Mouse (Mus musculus) embryonic facial prominence, embryonic 10.5 days (tissue): ENCODE results near the gene Pik3r2. TPM values are rescaled to one million over a fixed set of nuclear protein-coding genes. Genes with fewer than 3 reads are reported as not detected.

Experiments used
- DNase-seq: peaks from one replicate; pipeline ENCODE4 v3.0.0-alpha.2; 2017; ENCODE audit warnings: low spot score
- H3K27ac ChIP-seq: fragments of 300-500 bp; sonication (generic); replicated peaks from 2 replicates; pipeline ENCODE4 v1.5.1; 2016; ENCODE audit warnings: mild to moderate bottlenecking
- H3K27me3 ChIP-seq: fragments of 300-500 bp; sonication (generic); replicated peaks from 2 replicates; pipeline ENCODE4 v1.6.1; 2016; ENCODE audit warnings: low read depth, mild to moderate bottlenecking; ENCODE audit not compliant: poor library complexity, severe bottlenecking
- H3K36me3 ChIP-seq: fragments of 300-500 bp; sonication (generic); replicated peaks from 2 replicates; pipeline ENCODE4 v1.6.1; 2016; ENCODE audit warnings: mild to moderate bottlenecking, moderate library complexity
- H3K4me1 ChIP-seq: fragments of 300-500 bp; sonication (generic); 2 replicates; pipeline ENCODE4 v1.6.1; 2016
- H3K4me3 ChIP-seq: fragments of 300-500 bp; sonication (generic); 2 replicates; pipeline ENCODE4 v1.5.1; 2016; ENCODE audit warnings: mild to moderate bottlenecking, moderate library complexity
- H3K9me3 ChIP-seq: fragments of 300-500 bp; sonication (generic); 2 replicates; pipeline ENCODE4 v1.6.1; 2016; ENCODE audit warnings: mild to moderate bottlenecking
- WGBS: fragments of 180-500 bp; shearing (Covaris S2); methylation state at CpG from one replicate; pipeline ENCODE4 v1.1.7; 2016; 5-methylcytosine and 5-hydroxymethylcytosine counted together
- polyA plus RNA-seq: library from polyadenylated mRNA; unstranded; fragments of >200 nt; fragmentation: Nextera tagmentation; extraction: Ambion mirVana; gene quantifications from 2 replicates; pipeline ENCODE4 v1.2.1, GENCODE M21; 2016

Gene Pik3r2
- polyA plus RNA-seq, 1 experiment from 2014 or later, result 79.2 TPM

DNA sequence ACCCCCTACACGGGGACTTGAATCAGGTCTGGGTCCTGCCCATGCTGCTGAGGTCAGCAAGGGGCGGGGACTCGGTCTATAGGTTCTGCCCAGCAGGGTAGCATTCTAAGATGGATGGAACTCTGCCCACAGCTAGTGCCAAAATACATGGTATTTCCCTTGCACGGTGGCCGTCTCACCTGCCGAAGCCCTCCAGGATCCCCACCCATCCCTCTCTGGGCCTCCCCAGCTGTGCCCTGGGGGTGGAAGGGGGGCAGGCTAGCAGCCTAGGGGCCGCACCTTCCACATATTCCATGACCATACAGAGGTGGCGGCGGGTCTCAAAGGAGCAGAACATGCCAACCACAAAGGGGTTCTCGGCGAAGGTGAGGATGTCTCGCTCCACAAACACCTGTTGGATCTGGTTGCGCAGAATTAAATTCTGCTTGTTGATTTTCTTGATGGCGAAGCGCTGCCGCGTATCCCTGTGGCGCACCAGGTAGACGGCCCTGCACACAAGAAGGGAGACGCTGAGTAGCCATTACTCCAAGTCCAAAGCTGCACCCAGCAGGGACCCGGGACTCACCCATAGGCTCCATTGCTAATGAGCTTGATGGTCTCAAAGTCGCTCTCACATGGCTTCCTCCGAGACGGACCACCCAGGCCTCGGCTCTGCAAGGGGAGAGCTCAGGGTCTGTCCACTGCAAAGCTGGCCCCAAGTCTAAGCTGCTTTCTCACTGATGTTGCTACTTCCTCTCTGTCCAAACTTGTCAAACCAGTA lies 10.0 kb upstream of the Pik3r2 start:
- Histone ChIP-seq H3K9me3 (no peaks in the 10 kb centered on the region), H3K27me3 (peaks cover 33% of the 10 kb centered on the region), H3K27ac (no peak overlapping the region), H3K4me3 (no peak overlapping the region), H3K36me3 (peaks cover 82% of the 10 kb centered on the region), H3K4me1 (peaks cover 45% of the 10 kb centered on the region)
- 87% methylated on average over 25 of the region's 25 CpGs for WGBS
- DNase-seq, result no peak

- Histone ChIP-seq H3K27me3 (no peaks in the 10 kb centered on the region), H3K27ac (no peak overlapping the region), H3K9me3 (no peaks in the 10 kb centered on the region), H3K36me3 (peaks cover 74% of the 10 kb centered on the region), H3K4me1 (peaks cover 23% of the 10 kb centered on the region), H3K4me3 (0 out of 2 replicates have a peak overlapping the region, but pooled peaks have one; percentile 12)
- WGBS, result 87% methylated on average over 11 of the region's 11 CpGs
- no peak for DNase-seq
Observed at GRCm38 (mm10) chr8:70780093-70780492, 3.6 kb upstream of the Pik3r2 start.

GRCm38 (mm10) chr8:70775851-70776495 lies 540 bp downstream of the Pik3r2 start:
- Histone ChIP-seq H3K36me3 (peaks cover 75% of the 10 kb centered on the region), H3K4me1 (peaks cover 42% of the 10 kb centered on the region), H3K4me3 (peak overlapping the region; percentile 82), H3K27me3 (no peaks in the 10 kb centered on the region), H3K9me3 (no peaks in the 10 kb centered on the region), H3K27ac (peak overlapping the region; percentile 96)
- WGBS, result 3% methylated on average over 34 of the region's 34 CpGs
- no peak for DNase-seq

GRCm38 (mm10) chr8:70775227-70775626 lies 1.3 kb downstream of the Pik3r2 start:
- Histone ChIP-seq H3K27ac (peak overlapping the region; percentile 96; the same call in 1 of the 2 replicates), H3K4me3 (peak overlapping the region; percentile 82), H3K4me1 (peaks cover 42% of the 10 kb centered on the region), H3K9me3 (no peaks in the 10 kb centered on the region), H3K36me3 (peaks cover 75% of the 10 kb centered on the region), H3K27me3 (no peaks in the 10 kb centered on the region)
- 92% methylated on average over 5 of the region's 5 CpGs for WGBS
- no peak for DNase-seq

DNA sequence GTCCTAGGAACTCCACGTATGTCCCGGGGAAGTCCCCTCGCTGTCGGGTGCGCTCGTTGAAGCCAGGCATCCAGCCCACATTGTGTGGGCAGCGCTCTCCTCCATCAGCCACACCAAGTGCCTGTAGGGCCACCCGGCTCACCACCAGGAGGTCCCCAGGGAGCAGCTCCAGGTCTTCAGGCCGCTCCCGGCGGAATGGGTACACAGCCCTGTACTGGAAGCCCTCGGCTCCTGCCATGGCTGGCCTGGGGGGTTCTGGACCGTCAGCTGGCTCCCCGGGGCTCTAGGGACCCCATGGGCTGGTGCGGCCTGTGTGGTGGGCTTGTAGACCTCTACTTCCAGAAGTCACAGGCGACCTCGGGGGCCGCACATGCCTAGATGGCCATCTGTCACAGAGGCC lies 1.8 kb downstream of the Pik3r2 start:
- Histone ChIP-seq H3K4me3 (peak overlapping the region; percentile 82), H3K9me3 (no peaks in the 10 kb centered on the region), H3K27me3 (no peaks in the 10 kb centered on the region), H3K27ac (no peak overlapping the region), H3K4me1 (peaks cover 43% of the 10 kb centered on the region), H3K36me3 (peaks cover 75% of the 10 kb centered on the region)
- WGBS, result 95% methylated on average over 18 of the region's 18 CpGs
- no peak for DNase-seq

- H3K36me3 ChIP-seq, result peaks cover 75% of the 10 kb centered on the region
Observed at GRCm38 (mm10) chr8:70773833-70774232, 2.7 kb downstream of the Pik3r2 start.

DNA sequence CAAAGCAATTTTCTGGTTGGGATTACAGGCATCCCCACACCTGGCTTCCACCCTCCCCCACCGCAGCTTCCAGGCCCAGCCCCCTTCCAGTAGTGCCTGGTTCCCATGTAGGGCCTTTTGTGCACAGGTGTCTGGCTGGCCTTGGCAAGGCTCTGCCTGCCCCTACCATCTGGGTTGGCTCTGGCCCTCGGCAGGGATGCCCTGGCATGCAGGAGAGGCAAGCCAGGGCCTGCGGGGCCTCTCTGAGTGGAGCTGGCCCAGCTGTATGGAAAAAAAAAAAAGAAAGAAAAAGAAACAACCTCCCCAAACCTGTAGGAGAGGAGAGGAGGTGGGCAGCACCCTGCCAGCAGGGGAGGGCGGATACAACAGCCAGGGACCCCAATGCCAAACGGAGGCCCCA lies 3.1 kb downstream of the Pik3r2 start:
- Histone ChIP-seq H3K36me3 (peaks cover 75% of the 10 kb centered on the region), H3K9me3 (no peaks in the 10 kb centered on the region), H3K4me1 (peaks cover 47% of the 10 kb centered on the region), H3K27ac (no peak overlapping the region), H3K27me3 (no peaks in the 10 kb centered on the region), H3K4me3 (peak overlapping the region; percentile 25; the same call in 1 of the 2 replicates)
- no peak for DNase-seq
- 89% methylated on average over 5 of the region's 5 CpGs for WGBS

More at GRCm38 (mm10) chr8:70773833-70774232, 2.7 kb downstream of the Pik3r2 start:
- Histone ChIP-seq H3K27ac (no peak overlapping the region), H3K4me3 (peak overlapping the region; percentile 25; the same call in 1 of the 2 replicates), H3K27me3 (no peaks in the 10 kb centered on the region), H3K9me3 (no peaks in the 10 kb centered on the region), H3K4me1 (peaks cover 51% of the 10 kb centered on the region)
- DNase-seq, result no peak
- WGBS, result 85% methylated on average over 9 of the region's 9 CpGs

GRCm38 (mm10) chr8:70772890-70773289 lies 3.6 kb downstream of the Pik3r2 start:
- Histone ChIP-seq H3K9me3 (no peaks in the 10 kb centered on the region), H3K4me1 (peaks cover 42% of the 10 kb centered on the region), H3K36me3 (peaks cover 75% of the 10 kb centered on the region), H3K27ac (no peak overlapping the region), H3K4me3 (no peak overlapping the region), H3K27me3 (0 out of 2 replicates have a peak, but pooled peaks cover 3% of the 10 kb centered on the region)
- 91% methylated on average over 9 of the region's 9 CpGs for WGBS
- DNase-seq, result no peak

GRCm38 (mm10) chr8:70772075-70772474 lies 4.4 kb downstream of the Pik3r2 start:
- Histone ChIP-seq H3K9me3 (no peaks in the 10 kb centered on the region), H3K4me1 (peaks cover 46% of the 10 kb centered on the region), H3K27me3 (0 out of 2 replicates have a peak, but pooled peaks cover 6% of the 10 kb centered on the region), H3K27ac (no peak overlapping the region), H3K36me3 (peaks cover 81% of the 10 kb centered on the region), H3K4me3 (no peak overlapping the region)
- DNase-seq, result no peak
- WGBS, result 95% methylated on average over 13 of the region's 13 CpGs

- no peak for DNase-seq
- Histone ChIP-seq H3K9me3 (no peaks in the 10 kb centered on the region), H3K4me3 (no peak overlapping the region), H3K27me3 (0 out of 2 replicates have a peak, but pooled peaks cover 6% of the 10 kb centered on the region), H3K4me1 (peaks cover 55% of the 10 kb centered on the region), H3K36me3 (peaks cover 81% of the 10 kb centered on the region), H3K27ac (no peak overlapping the region)
- 91% methylated on average over 7 of the region's 7 CpGs for WGBS
Observed at GRCm38 (mm10) chr8:70771217-70771616, 5.3 kb downstream of the Pik3r2 start.

GRCm38 (mm10) chr8:70770748-70771147 lies 5.8 kb downstream of the Pik3r2 start:
- peaks cover 9% of the 10 kb centered on the region for H3K27me3 ChIP-seq
- no peak overlapping the region for H3K27ac ChIP-seq
- peaks cover 81% of the 10 kb centered on the region for H3K36me3 ChIP-seq
- no peaks in the 10 kb centered on the region for H3K9me3 ChIP-seq
- WGBS, result 95% methylated on average over 13 of the region's 13 CpGs
- DNase-seq, result no peak
- H3K4me3 ChIP-seq, result 0 out of 2 replicates have a peak overlapping the region, but pooled peaks have one; percentile 4
- H3K4me1 ChIP-seq, result peaks cover 56% of the 10 kb centered on the region

GRCm38 (mm10) chr8:70769858-70770257 lies 6.7 kb downstream of the Pik3r2 start:
- H3K27ac ChIP-seq, result no peak overlapping the region
- H3K36me3 ChIP-seq, result peaks cover 75% of the 10 kb centered on the region
- WGBS, result 73% methylated on average over 12 of the region's 12 CpGs
- H3K4me3 ChIP-seq, result peak overlapping the region; percentile 17; the same call in 1 of the 2 replicates
- H3K4me1 ChIP-seq, result peaks cover 52% of the 10 kb centered on the region
- H3K9me3 ChIP-seq, result no peaks in the 10 kb centered on the region
- no peak for DNase-seq
- H3K27me3 ChIP-seq, result peaks cover 17% of the 10 kb centered on the region
